Mouse (Mus musculus) 416B (cell line): ENCODE measurements around the gene Thyn1.

Experiments used
- DNase-seq: peaks from one replicate; pipeline ENCODE4 v3.0.0; 2011; ENCODE audit warnings: low read depth

Thyn1 gene

DNA sequence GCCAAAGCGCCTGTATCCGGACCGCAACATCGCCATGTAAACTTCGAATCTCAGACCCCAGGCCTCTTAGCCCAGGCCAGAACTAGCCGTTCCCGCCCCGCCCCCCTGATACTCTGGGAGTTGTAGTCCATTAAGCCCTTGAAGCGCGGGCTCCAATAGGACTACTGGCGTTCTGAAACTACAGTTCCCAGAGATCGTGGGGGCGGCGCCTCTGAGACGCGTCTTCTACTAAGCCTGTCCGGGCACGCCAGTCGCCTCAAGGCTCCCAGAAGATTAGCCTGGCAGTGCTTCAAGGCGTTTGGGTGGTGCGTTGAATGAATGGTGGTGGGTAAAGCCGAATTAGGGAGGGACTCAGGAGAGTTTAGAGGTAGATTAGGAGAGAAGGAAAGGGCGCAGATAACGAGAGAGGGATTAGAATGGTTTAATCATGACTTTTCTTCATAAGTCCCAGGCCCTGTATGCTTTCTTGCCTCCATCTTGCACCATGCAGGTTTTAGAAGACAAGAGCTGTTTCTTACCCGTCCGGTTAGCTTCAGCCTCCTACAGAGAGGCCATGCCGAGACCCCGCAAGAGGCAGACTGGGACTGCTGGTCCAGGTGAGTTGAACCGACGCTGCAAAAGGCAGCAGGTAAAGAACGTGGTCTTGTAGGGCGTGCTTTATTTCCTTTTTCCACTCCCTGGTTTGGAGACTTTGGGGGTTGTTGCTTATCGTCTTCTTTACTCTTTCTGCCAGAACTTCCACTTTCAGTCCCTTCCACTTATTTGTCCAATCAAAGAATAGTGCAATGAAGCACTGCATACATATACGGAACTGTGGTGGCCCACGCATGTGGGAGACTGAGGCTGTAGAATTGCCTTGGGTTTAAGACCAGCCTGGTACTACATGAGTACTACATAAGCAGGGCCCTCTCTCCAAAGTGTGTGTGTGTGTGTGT, at the start of gene Thyn1, which contains the start of gene Acad8:
TSS of gene Thyn1 (plus strand) at position 250 of the 935 bp plus-strand sequence.
TSS of gene Acad8 (minus strand) at position 106 of the 935 bp plus-strand sequence.
- peak; percentile 97 for DNase-seq

DNA sequence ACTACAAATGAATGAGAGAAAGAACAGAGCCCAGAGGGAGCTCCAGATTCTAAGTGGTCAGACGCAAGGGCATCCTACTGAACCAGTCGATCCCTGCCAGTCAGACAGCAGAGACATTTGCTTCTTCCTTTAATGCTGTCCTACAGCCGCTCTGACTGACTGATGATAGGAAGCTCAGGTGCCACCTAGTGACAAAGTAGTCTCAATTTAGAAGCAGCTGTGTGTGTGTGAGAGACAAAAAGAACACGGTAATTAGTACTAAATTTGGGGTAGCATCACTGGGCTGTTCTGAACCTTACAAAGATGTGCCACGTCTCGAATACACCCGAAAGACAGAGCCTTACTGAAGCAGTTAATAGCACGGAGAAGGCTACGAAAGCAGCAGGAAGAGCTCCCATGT, 21.8 kb upstream of the Thyn1 start:
- no peak for DNase-seq

GRCm38 (mm10) chr9:26978776-26979175, 20.7 kb upstream of the Thyn1 start:
- DNase-seq: no peak

- no peak for DNase-seq
Measured at GRCm38 (mm10) chr9:26985090-26985613, 14.4 kb upstream of the Thyn1 start.

DNA sequence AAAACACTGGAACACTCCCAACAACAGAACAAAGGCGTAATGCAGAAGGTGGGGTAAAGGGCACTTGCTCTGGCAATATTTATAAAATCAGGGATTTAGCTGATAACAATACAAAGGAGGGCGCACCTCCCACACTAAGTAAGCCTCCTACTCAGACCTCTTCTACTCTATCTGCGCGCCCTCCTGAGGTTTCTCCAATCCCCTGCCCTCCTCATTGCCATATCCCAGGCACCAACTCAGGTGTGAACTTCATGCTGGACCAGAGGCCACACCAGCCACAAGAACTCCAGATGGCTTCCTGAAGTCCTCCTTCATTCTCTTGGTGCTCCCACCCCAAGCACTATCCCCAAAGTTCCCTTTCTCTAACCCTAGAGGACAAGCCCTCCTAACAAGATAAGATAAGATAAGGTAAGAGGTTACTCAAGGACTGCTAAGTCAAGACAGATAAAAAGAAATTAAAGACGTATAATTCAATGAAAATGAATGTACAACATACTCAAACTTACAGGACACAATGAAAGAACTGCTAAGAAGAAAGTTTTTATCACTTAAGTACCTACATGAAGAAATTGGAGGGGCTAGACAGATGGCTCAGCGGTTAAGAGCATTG, 13.7 kb upstream of the Thyn1 start:
- no peak for DNase-seq

- no peak for DNase-seq
Measured at GRCm38 (mm10) chr9:26990181-26990580, 9.3 kb upstream of the Thyn1 start.

DNA sequence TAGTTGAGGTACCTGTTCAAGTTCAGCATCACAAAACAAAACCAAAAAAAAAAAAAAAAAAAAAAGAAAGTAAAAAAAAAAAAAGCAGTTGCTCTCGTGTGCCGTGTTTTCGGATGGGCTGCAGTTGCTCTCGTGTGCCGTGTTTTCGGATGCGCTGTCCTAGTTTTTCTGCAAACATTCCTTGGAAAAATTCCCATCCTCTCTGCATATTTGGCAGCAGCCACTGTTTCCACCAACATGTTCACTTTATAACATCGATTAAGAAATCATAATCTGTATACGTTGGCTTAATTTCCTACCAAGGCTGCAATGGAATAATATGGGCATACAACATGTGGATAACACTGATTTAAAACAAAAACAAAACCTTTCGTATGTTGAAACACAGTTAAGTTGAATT, 6.4 kb upstream of the Thyn1 start:
- DNase-seq: no peak

- no peak for DNase-seq
Measured at GRCm38 (mm10) chr9:26993900-26994299, 5.6 kb upstream of the Thyn1 start.

DNA sequence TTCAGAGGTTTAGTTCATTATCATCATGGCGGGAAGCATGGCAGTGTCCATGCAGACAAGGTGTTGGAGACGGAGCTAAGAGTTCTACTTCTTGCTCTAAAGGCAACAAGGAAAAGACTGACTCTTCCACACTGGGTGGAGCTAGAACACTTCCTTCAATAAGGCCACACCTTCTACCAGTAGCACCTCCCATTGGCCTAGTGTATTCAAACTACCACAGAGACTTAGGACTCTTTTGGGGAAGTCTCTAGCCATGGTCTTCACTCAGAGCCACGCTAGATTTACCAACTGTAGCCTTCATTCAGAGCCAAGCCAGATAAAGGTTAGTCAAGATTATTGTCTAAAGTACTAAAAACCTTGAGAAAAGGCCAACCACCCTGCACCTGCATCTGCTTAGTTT, 2.4 kb upstream of the Thyn1 start:
- peak; percentile 57 for DNase-seq

DNA sequence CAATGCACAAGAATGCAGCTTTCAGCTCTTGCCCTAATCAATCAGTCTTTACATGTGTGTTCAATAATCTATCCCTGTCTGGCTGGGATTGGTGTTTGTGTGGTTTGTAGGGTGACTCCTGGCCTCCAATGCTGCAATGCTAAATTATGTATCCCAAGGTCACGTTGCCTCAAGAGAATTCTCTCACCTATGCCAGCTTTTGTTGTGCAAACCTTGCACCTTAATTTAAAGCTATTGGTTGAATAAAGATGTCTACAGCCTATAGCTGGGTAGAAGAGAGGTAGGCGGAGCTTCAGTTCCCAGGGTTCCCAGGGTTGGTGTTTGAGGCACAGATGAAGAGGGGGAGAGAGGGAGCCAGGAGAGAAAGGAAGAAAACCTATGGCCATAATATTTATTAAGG, 2.0 kb upstream of the Thyn1 start:
- no peak for DNase-seq

DNA sequence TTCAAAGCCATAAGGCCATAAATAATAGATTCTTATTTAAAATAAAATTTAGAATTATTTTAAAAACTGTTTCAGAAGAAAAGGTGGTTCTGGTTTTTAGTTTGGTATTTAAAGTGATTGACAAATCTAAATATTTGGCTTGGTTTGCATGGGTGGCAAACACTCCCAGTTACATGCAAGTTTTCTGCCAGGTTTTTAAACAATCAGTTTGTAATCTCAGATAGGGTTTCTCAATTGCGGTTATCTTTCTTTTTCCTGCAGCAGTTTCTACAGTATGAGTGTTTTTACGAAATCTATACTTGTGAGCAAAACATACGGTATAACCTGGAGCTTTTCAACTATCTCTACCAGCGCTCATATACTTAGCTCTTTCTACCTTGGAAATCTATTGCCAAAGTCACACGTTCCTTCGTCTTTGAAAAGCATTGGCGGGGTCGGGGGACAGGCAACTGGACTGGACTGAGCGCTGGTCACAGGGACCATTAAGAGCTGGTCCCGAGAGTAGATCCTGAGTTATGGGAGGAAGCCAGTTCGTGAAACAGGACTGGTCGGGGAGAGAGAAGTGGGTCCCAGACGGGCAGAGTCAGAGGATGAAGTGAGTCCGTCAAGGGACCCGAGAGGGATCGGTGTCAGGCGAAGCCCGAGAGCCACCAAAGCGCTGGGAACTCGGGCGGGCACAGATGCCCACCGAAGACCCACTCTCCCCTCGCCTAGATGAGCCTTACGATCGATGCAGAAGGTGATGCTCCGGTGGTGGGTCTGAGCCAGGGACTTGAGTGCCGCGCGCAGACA, 645 bp upstream of the Thyn1 start:
- DNase-seq: peak; percentile 53

DNA sequence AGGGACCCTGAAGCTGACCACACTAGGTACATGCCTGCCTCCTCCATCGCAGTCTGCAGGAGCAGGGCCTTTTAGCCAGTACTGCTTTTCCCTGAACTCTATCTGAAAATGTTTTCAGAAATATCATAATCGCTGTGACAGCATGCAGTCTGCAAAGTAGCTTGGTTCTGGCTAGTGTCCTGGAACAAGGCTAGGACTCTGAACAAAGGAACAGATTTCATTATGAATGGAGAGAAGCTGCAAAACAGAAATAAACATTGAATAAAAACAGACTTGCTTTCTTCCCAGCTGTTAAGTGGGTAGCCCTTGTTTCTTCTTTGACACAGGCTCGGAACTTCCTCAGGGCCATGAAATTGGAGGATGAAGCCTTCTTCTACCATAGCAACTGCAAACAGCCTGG, 5.7 kb downstream of the Thyn1 start:
- no peak for DNase-seq

DNA sequence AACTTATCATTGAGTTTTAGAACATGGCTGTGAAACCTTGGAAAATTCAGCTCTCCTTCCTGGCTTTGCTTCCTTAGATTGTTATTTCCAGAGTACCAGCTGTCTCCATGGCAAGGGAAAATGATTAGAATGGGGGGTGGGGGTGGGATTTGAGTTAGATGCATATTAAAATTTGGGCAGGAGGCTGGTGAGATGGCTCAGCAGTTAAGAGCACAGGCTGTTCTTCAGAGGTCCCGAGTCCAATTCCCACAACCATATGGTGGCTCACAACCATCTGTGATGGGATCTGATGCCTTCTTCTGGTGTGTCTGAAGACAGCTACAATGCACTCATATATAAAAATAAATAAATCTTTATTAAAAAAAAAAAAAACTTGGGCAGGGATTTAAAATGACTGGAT, 6.4 kb downstream of the Thyn1 start:
- no peak for DNase-seq

DNA sequence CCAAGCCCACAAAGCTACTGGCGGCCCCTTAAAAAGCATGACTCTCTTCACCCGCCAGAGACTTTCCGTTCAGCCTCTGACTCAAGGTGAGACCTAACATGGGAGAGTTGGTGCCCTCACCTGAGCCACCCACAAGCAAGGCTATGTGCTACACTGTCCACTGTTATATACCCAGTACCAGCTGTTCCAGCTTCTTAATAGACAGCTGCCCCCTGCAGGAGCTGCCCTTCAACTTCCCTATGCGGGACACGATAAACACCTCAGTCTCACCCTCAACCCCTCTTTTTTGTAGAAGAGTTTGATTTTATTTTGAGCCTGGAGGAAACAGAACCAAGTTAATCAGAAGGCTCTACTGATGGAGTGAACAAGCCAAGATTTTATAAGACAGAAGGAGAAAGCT, 7.4 kb downstream of the Thyn1 start:
- no peak for DNase-seq

DNA sequence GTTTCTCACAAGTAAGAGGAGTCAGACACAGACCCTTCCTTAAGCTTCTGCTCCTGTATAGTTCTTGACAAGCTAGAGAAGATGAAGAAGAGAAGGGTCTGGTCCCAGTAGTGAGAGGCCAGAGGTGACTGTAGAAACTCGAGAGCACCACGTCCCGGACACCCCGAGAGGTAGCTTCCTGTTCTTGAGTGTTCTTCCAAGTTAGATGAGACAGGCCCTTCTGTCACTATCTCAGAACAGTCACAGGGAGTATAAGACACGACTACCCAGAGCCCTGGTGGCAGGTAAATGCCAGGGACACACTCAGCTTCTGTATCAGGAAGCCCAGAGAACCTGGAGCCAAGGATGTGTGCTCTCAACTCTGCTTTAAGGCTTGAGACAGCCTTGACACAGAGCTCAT, 9.7 kb downstream of the Thyn1 start:
- DNase-seq: no peak

DNA sequence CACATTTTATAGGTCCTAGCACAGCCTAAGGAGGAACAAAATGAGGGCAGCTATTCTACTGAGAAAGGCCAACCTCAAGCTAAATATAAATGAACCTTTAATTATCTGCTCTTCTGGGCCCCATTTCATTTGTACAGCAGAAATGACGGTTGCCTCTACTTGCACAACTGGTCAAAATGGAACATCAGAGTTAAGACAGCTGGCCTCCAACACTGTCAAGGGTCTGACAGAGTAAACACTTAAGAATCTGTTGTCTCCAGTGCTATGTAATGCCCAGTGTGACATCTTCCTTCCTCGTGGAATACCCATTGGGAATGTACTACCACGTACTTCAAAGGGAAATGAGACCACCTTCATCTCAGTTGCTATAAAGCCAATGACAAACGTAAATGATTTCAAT, 12.1 kb downstream of the Thyn1 start:
- DNase-seq: no peak

DNA sequence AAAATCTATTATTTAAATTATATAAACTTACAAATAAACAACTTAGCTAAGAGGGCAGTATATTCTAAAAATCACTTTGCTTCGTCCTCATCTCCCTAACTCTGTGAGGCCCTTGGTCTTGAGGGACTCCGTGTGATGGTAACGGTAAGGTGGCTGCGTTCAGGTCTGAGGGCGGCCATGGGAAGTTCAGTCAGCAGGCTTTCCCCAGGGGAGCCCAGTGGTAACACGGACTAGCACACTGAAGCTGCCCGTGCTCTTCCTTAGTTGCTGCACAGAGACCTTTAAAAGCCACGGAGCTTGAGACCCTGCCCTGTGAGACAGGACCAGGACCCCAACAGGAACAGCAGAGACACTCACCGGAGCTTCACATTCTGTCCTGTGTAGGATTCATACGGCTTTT, 19.5 kb downstream of the Thyn1 start:
- no peak for DNase-seq

DNA sequence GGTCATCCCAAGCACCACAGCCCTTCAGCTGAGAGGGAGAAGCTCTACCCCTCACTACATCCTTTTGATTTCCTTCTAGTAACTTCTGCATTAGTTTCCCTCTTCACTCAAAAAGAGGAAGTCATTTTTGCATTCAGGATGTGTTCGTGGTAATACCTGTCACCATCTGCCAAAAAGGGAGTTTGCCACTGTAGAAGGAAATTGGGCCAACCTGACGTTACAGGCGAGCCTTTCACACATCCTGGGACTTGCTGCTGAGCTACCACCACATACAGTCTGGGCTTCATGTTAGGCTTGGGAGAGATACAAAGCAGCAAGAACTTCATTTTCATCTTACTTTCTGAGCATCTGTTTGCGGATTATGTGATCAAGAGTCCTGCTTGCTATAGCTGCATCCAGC, 24.2 kb downstream of the Thyn1 start:
- peak; percentile 77 for DNase-seq

DNA sequence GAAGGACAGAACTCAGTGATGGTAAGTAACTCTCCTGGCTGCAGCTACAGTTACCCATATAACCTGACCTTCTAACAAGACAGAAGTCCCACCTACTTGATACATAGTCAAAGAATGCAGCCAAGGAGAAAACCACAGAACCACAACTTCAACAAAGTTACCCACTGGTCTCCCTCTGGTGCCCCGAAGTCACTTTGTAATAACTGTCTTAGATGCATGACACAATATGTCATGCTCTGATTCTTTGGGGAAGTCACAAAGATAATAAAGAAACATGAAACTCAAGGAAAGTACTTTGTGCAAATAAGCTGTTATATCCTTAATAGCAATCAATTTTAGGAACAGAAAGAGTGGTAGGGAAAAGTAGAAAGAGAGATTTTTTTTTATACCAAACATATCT, 27.2 kb downstream of the Thyn1 start:
- peak; percentile 85 for DNase-seq

DNA sequence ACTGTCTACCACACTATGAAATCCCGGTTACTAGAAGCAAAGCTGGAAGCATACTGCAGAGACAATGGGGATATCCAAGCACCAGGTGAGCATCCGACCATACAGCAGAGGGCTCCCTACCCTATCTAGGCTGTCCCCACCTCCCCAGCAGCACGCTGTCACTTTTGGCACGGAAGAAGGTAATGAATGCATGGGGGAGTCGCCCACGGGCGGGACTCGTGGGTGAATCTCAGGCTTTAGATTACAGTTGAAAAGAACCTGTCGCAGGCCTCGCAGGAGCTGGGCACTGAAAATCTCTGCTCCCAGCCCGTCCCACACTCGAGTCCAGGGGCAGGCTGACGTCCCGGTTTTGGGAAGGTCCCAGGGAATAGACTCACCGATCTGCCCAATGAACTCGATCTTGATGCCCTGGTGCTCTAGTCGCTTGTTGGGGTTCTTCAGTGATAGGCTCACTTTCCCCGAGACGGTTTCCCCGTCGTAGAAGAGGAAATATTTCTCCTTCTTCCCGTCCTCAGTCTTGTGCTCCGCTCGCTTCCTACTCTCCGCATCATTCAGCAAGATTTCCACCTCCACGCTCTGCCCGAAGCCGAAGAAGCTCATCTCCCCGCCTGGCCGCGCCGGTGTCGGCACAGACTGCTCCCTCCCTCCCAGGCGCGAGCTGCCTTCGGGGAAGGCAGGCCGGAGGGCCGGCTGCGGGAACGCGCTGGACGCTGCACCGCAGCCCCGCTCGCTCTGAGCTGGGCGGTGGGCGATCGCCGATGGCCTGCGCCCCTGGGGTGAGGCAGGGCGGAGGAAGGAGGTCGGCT, 29.7 kb downstream of the Thyn1 start:
- DNase-seq: peak; percentile 37
